Mouse (Mus musculus): ENCODE data around the gene Prkcsh.
A peak's percentile ranks its signal among the peaks of the same experiment; 100 is the strongest.

Prkcsh gene

GRCm38 (mm10) chr9:22049721-22050270 is 47.2 kb downstream of the Prkcsh start:
- DNase-seq: no peak

GRCm38 (mm10) chr9:22050351-22050889 is 47.8 kb downstream of the Prkcsh start:
- peak; percentile 90 for DNase-seq

- DNase-seq: peak; percentile 72
These were observed 48.8 kb downstream of the Prkcsh start for GRCm38 (mm10) chr9:22051161-22051957.

- peak; percentile 91 for DNase-seq
These were observed 49.3 kb downstream of the Prkcsh start, which contains the start of gene Elavl3 for GRCm38 (mm10) chr9:22051958-22052254. Gene Elavl3, minus strand, starts transcription at chr9:22052023.

GRCm38 (mm10) chr9:22053657-22054056 is 51.1 kb downstream of the Prkcsh start:
- DNase-seq: no peak

GRCm38 (mm10) chr9:22054411-22055076 is 51.9 kb downstream of the Prkcsh start:
- peak; percentile 92 for DNase-seq

- peak; percentile 61 for DNase-seq
These were observed 53.1 kb downstream of the Prkcsh start for GRCm38 (mm10) chr9:22055713-22056112.

GRCm38 (mm10) chr9:22056303-22056910 is 53.8 kb downstream of the Prkcsh start:
- peak; percentile 59 for DNase-seq

- peak; percentile 57 for DNase-seq
These were observed 54.5 kb downstream of the Prkcsh start for GRCm38 (mm10) chr9:22057031-22057517.

GRCm38 (mm10) chr9:22058011-22058424 is 55.4 kb downstream of the Prkcsh start:
- DNase-seq: peak; percentile 81

GRCm38 (mm10) chr9:22061339-22061738 is 58.7 kb downstream of the Prkcsh start:
- DNase-seq: peak; percentile 81
